Mouse (Mus musculus): ENCODE data around the gene Prkag2. TPM values are rescaled to one million over a fixed set of nuclear protein-coding genes. Genes with fewer than 3 reads are reported as not detected.
"Not testable (repeated sequence)": the region's sequence is repeated elsewhere in the genome, so short reads cannot be mapped to it uniquely, and the experiment has no call there.

Gene Prkag2
- total RNA-seq, 2 experiments from 2014 or later, result 162 to 172 TPM

DNA sequence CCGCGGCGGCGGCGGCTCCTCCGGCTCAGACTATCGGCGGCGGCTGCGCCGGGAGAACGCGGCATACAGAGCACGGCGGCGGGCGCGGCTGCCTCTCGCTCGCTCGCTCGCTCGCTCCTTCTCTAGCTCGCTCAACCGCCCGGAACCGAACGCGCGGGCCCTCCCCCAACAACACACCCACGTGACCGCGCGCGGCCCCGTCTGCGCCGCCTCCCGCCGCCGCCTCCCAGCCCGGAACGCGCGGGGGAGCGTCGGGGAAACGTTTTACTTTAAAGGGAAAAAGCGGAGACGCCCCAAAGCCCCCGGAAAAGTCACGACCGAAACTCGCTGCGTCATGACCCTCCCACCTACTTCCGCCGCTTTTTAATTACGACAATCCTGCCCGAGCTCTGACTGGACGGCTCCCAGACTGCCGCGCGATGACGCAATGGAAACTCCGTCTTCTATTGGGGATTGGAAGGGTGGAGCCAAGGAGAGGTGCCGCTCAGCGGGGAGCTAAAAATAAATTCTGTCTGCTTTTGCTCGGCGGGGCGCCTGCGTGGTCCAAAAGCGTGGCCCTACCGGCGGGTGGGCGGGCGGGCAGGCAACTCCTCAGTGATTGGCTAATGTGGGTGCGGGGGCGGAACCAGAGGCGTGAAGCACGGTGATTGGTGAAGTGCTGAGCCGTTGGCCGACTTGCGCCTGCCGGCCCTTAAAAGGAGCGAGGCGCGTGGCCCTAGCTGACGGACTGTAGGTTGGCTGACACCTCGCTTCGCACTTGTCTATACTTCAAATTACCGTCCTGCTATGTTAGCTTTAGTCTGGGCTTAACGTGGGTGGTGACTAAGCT is 258.0 kb downstream of the Prkag2 start, which contains the start of gene Rheb:
Gene Rheb (minus strand): TSS at position 351 of the 829 bp plus-strand sequence.
- intact Hi-C loops (cut with DNase I), result no loop called here
- peak; percentile 99 for DNase-seq

- intact Hi-C loops (cut with DNase I), result no loop called here
- peak; percentile 49 for DNase-seq
These were observed 258.7 kb downstream of the Prkag2 start for GRCm38 (mm10) chr5:24841662-24842273.

DNA sequence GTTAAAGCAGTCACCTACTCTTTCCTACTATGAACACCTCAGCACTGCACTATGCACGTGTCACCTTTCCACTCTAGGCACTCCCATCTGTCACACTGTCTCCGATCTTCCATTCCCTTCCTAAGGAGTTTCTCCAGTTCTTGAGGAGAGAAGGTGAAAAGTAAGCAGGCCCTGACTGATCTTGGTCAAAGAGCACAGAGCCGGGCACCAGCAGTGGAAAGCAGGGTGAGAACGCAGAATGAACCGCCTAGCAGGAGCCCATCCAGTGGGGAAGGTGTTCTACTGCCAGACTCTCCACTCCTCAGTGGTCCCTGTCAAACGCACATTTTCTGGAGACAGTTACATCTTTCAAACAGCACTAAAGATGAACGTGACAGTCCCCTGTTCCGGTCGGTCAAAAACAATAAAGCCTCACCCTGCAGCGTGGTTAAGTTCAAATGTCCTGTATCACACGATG is 259.4 kb downstream of the Prkag2 start:
- intact Hi-C loops (cut with DNase I), result no loop called here

GRCm38 (mm10) chr5:24834491-24834890 is 266.0 kb downstream of the Prkag2 start:
- intact Hi-C loops (cut with DNase I), result no loop called here
- no peak for DNase-seq

More for the DNA sequence above, 259.4 kb downstream of the Prkag2 start:
- no peak for DNase-seq

- intact Hi-C loops (cut with DNase I), result no loop called here
- no peak for DNase-seq
These were observed 268.5 kb downstream of the Prkag2 start for GRCm38 (mm10) chr5:24831912-24832311.

DNA sequence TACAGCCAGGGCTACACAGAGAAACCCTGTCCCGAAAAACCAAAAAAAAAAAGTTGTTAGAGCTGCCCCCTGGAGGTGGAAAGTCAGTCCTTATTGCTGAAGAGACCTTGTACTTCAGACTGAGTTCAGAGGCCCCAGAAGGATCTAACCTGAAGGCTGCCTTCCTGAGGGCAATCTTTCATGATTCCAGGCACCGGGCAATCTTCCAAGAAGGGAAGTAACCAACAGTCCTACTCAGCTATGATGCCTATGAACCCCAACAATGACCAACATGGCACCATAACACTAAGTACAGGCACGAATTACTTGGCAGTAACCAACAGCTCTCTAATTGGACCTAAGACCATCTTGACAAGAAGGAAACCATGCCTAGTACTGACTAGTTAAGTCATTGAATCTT is 272.0 kb downstream of the Prkag2 start:
- intact Hi-C loops (cut with DNase I), result no loop called here
- no peak for DNase-seq

- DNase-seq, result no peak
- intact Hi-C loops (cut with DNase I), result no loop called here
These were observed 273.3 kb downstream of the Prkag2 start for GRCm38 (mm10) chr5:24827173-24827572.

DNA sequence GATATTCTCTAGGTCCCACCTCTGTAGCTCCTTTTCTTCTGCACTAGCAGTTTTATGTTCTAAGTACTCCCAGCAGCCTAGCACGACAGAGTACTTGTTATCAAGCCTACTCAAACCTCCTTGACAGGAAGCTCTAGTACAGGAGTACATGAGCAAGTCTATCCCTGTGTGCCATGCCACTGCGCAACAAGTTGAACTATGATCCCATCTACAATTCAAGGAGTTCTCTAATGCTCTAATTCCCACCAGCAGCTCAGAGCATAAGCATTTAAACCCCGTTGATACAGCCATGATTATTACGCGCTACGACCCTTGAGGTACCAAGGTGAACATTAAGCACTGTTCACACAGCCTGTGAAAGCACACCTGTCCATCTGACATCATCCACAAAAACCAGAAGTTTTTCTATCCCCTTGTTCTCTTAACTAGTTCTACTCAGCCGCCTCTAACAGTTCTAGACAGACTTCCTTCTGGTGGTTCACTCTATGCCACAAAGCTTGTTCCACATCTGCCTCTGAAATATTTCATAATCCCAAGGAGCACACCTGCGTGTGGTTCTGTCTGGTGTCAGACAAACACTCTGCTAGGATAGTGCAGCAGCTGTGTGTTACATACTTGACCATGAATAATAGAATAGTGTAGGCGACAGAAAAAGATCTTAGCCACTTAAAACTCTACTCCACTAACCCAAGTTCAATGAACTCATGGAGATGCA is 274.2 kb downstream of the Prkag2 start:
- intact Hi-C loops (cut with DNase I), result no loop called here
- DNase-seq, result no peak

- no peak for DNase-seq
These were observed 274.9 kb downstream of the Prkag2 start for GRCm38 (mm10) chr5:24825365-24826055.

GRCm38 (mm10) chr5:24823864-24824405 is 276.5 kb downstream of the Prkag2 start:
- intact Hi-C loops (cut with DNase I), result no loop called here
- DNase-seq, result no peak

More at GRCm38 (mm10) chr5:24825365-24826055, 274.9 kb downstream of the Prkag2 start:
- intact Hi-C loops (cut with DNase I), result no loop called here

GRCm38 (mm10) chr5:24822781-24823180 is 277.7 kb downstream of the Prkag2 start:
- DNase-seq, result no peak
- intact Hi-C loops (cut with DNase I), result no loop called here

DNA sequence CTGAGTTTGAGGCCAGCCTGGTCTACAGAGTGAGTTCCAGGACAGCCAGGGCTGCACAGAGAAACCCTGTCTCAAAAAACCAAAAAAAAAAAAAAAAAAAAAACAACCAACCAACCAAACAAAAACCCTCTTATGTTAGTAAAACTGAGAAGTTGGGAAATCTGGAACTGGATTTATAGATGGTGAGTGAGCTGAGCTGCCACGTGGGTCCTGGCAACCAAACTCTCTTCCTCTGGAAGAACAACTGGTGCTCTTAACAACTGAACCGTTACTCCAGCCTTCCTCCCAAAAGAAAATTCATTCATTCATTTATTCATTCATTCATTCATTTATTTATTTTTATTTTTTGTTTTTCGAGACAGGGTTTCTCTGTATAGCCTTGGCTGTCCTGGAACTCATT is 278.2 kb downstream of the Prkag2 start:
- DNase-seq; intact Hi-C loops (cut with DNase I): not testable (repeated sequence)

- intact Hi-C loops (cut with DNase I), result no loop called here
- DNase-seq, result no peak
These were observed 279.0 kb downstream of the Prkag2 start for GRCm38 (mm10) chr5:24821403-24821841.

GRCm38 (mm10) chr5:24820627-24821026 is 279.8 kb downstream of the Prkag2 start:
- intact Hi-C loops (cut with DNase I), result no loop called here

GRCm38 (mm10) chr5:24817191-24817590 is 283.3 kb downstream of the Prkag2 start:
- intact Hi-C loops (cut with DNase I), result no loop called here
- DNase-seq, result no peak

More at GRCm38 (mm10) chr5:24820627-24821026, 279.8 kb downstream of the Prkag2 start:
- DNase-seq, result peak; percentile 19

GRCm38 (mm10) chr5:24813946-24814345 is 286.5 kb downstream of the Prkag2 start:
- intact Hi-C loops (cut with DNase I), result no loop called here
- no peak for DNase-seq

DNA sequence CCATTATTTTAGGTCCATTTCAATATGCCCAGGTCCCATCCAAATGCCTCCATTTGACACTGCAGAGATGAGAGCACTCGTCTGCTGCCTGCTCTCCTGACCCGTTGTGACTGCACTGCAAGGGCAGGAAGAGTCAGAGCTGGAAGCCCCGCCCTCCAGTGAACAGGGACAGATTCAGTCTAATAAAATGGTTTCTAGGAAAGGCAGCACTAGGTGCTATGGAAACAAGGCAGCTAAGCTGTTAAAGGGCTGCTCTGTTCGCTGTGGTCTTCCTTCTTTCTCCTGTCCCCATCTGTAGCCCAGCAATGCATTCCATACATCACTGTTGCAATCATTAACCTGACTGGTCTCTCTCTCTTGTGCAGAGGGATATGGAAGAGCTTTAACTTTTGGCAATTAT is 287.4 kb downstream of the Prkag2 start:
- intact Hi-C loops (cut with DNase I), result no loop called here
- DNase-seq, result no peak
